Mouse (Mus musculus) thymus, postnatal 0 days (tissue): Measurements from ENCODE around the gene Rac2. TPM values are rescaled to one million over a fixed set of nuclear protein-coding genes. Genes with fewer than 3 reads are reported as not detected.
A peak's percentile ranks its signal among the peaks of the same experiment; 100 is the strongest.

ENCODE experiments used
- DNase-seq: peaks from one replicate; pipeline ENCODE4 v3.0.0-alpha.2; 2015; ENCODE audit warnings: low spot score
- polyA plus RNA-seq: library from polyadenylated mRNA; unstranded; fragments of >200 nt; fragmentation: Nextera tagmentation; extraction: Ambion mirVana; gene quantifications from 2 replicates; pipeline ENCODE4 v1.2.1, GENCODE M21; 2015

The Rac2 gene
- 662 and 779 TPM in 2 replicates for polyA plus RNA-seq

GRCm38 (mm10) chr15:78572658-78573397 lies at the start of gene Rac2:
Gene Rac2 (minus strand): TSS chr15:78572783.
- peak; percentile 79 for DNase-seq

DNA sequence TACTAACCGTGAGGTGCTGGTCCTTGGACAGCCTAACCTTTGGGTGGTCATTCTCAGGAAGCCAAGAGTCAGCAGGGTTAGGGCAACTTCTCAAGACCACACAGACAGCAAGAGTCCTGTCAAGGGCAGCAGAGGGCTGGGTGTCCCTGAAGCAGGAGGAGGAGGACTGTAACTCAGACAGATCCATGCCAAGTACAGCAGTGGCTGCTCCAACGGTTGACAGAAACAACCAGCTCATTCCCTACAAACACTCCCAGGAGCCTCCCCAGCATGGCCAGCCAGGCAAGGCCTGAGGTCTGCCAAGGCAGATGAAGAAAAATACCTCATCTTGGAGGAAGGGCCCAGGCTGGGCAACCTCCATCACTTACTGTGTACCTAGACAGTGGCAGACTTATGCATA lies 44.4 kb upstream of the Rac2 start:
- no peak for DNase-seq

DNA sequence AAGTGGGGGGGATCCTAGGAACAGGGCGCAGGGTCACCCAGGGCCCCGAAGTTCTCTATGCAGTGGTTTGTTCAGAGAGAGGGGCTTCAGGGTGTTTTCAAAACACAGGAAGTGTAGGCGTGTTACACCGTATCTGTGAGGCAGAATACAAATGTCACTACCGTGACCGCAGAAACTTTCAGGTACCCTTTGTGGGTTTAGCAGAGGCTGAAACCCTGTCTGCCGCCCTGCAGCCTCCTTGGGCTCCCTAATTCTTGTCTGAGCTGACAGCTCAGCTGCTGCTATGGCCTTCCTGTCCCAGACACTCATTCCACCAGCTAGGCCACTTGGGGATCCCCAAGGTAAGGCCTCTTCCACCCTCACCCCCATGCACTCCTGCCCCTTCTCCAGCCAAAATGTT lies 42.0 kb upstream of the Rac2 start:
- DNase-seq = peak; percentile 60

GRCm38 (mm10) chr15:78610705-78611462 lies 38.3 kb upstream of the Rac2 start:
- no peak for DNase-seq

DNA sequence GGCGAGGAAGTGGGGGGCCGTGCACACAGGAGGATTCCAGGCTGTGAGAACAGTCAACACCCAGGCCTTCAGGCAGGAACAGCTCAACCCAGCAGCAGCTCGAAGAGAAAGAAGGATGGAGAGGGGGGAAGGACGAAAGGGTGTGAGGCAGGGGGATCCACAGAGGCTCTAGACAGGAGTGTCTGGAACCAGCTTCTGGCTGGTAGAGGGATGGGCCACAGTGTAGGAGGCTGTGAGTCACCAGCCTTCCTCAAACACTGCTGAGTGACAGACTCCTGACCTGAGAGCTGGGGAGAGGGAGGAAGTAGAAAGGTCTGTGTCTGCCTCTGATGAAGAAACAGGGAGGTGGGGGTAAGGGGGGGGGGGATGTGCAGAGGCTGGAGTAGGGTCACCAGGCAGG lies 34.9 kb upstream of the Rac2 start:
- DNase-seq = no peak

DNA sequence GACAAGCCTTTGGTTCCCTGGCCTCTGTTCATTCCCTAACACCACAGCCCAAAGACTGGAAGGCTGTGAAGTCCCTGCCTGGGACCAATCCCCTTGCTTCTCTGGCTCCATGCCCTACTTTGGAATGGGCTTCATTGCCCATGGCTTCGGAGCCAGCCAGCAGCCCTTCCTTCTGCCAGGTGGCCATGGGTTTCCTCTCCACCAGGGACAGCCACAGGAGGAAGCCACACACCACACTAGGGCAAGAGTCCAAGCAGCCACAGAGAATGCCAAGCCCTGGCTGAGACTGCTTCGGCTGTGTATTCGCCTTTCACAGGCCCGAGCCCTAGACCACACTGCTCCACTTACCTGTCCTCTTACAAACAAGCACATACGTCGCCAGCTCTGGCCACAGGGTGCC lies 33.5 kb upstream of the Rac2 start:
- no peak for DNase-seq

GRCm38 (mm10) chr15:78605371-78605791 lies 32.8 kb upstream of the Rac2 start:
- DNase-seq = peak; percentile 74

DNA sequence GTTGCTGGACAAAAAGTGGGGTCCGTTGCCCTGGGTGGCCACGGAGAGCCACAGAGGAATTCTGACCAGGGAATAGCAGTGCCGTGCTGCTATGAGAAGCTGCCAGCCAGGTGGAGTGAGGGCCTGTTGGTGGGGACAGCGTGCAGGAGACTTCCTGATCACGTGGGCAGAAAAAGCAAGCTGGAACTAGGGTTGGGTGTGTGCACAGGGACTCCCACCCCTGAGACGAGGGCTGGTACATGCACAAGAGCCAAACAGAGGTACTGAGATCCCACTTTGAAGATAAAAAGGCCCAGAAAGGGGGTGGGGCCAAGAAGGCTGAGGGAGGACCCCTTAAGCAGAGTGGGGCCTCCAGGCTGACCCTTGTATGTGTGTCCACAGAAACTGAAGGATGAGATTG lies 31.7 kb upstream of the Rac2 start:
- DNase-seq = peak; percentile 60

DNA sequence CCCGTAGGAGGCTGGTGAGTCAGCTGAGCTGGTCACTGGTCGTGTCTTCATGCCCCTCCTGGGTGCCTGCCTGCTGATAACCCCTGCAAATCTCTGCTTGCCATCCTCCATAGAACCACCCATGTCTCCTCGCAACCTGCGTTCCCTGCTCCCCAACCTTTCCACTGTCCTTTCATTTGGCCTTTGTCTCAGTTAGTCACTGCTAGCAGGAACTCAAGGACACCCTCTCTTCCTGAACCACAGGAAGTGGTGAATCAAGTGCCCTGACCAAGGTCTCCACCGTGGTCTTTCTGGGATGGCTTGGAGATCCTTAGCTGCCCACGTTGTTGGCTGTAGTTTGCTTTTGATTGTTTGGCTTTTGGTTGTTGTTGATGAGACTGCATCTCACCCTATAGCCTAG lies 28.6 kb upstream of the Rac2 start:
- DNase-seq = no peak

DNA sequence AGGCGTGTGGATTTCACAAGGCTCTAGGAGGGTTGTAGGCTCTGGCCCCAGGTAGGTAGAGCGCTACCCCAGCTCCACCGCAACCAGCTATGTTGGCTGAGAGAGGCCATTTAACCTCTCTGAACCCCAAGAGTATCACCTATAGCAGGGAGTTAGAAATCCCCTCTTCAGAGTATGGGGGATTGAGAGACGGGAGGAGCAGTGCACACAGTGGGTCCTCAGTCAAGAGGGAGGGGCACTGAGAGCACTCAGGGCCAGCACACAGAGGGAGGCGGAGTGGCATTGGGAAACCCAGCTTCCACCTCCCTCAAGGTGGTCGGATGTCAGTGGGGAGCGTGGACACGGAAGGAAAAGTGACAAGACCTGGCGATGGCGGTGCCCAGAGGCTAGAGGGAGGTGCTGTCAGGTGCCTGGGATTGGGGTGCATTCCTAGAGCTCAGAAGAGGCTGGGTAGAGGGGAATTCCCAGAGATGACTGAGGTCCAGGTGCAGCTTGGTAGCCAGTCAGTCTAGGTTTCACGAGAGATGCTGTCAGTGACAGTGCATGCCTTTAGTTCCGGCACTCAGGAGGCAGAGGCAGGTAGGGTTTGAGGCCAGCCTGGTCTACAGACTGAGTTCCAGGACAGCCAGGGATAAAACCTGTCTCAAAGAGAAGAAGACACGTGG lies 27.1 kb upstream of the Rac2 start:
- no peak for DNase-seq

DNA sequence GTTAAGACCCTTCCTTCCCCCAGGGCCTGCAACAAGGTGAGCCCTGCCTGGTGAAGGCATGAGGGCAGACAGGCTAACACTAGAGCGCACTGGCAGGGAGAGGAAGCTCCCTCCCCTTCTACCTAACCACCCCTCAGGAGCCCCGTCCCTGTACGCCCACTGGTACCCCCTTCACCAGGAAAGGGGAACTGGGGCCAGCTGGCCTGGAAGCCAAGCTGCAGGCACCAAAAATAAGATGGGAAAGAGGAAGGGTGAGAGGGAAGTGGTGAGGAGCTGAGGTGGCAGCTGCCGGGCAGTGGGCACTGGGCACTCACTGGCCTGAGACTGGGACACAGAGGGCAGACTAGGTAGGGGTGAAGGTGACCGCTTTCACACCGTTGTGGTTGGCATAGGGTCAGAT lies 26.5 kb upstream of the Rac2 start:
- no peak for DNase-seq

DNA sequence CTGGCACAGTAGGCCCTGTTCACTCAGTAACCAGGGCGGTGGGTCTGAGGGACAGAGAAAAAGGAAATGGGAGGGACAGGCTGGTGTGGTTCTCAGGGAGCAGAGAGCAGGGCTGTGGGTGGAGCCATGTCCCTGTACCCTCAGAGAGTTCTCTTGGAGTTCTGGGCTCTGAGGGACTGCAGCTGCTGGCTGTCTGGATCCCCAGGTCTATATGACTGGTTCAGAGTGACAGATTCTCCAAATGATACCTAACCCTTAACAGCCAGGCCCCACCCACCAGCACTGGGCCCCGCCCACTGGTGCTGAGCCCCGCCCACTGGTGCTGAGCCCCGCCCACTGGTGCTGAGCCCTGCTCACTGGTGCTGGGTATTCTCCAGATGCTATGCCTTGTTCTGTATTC lies 25.1 kb upstream of the Rac2 start:
- no peak for DNase-seq

GRCm38 (mm10) chr15:78596914-78597313 lies 24.3 kb upstream of the Rac2 start, which contains the start of gene Cyth4:
Gene Cyth4 (plus strand): TSS chr15:78597047.
- peak; percentile 71 for DNase-seq

DNA sequence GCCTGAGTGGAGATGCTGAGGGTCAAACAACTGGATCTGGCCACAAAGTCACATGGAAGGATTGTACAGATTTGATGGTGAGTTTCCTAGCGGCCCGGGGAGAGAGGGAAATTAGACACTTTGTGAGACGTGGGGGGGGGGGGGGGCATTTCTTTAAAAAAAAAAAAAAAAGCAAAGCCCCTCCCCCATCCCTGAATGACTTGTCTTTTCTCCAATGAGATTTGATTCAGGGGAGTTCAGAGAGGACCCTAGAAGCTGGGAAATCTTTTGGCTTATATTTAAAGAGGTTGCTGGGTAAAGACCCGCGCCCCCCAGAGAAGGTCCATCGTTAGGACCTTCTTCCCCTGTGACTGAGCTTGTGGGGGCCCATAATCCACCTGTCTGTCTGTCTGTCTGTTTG lies 23.9 kb upstream of the Rac2 start:
- DNase-seq = no peak

DNA sequence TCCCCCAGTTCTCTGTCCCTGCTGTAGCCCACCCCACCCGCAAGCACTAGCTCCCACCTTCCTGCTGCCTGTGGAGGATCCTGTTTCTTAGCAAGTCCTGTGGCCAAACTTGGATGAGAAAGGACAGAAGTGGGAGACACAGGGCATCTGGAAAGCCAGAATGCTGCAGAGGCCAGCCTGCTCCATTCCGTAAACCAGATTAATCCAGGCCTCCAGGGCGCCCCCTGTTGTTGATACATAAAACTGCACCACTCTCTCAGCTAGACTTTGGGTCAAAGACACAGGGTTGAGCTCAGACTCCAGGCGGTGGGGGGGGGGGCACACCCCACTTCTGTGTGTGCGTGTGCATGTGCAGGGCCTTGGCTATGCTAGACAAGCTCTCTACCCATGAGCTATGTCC lies 22.9 kb upstream of the Rac2 start:
- DNase-seq = no peak

DNA sequence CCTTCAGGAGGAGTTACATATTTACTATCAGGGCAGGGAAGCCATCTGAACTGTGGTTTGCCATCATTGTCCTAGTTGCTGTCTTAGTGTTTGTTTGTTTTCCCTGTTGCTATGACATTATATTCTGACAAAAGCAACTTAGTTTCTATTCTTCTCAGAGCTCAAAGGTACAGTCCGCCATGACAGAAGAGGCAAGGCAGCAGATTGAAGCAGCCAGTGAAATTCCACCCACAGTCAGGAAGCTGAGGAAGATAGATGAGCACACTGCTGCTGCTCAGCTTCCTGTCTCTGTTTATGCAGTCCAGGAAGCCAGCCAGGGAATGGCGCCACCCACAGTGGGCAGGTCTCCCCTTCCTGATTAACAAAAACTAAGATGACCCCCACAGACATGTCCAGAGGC lies 22.2 kb upstream of the Rac2 start:
- DNase-seq = no peak

DNA sequence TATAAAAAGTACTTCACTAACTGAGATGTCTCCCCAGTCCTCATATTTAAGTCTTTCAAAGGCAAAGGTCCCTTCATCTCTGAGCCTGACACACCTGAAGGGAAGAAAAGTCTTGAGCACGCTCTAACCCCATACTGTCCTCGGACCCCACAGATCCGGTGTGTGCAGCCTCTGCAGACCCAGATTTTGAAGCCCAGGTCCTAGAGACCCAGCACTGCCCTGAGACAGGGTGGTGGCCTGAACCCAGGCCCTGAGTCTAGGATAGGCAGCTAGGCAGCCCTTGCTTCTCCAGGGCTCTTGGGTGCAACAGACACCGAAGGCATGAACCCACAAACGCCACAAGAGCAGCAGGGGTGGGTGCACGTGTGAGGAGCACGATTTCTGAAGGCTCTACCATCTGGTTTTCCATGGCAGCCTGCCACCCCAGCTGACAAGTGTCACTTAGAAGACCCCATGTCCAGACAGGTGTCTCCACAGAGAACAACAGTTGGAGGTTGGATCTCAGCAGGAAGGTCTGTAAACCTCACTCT lies 21.4 kb upstream of the Rac2 start:
- DNase-seq = peak; percentile 68

GRCm38 (mm10) chr15:78592452-78592968 lies 19.9 kb upstream of the Rac2 start:
- no peak for DNase-seq

DNA sequence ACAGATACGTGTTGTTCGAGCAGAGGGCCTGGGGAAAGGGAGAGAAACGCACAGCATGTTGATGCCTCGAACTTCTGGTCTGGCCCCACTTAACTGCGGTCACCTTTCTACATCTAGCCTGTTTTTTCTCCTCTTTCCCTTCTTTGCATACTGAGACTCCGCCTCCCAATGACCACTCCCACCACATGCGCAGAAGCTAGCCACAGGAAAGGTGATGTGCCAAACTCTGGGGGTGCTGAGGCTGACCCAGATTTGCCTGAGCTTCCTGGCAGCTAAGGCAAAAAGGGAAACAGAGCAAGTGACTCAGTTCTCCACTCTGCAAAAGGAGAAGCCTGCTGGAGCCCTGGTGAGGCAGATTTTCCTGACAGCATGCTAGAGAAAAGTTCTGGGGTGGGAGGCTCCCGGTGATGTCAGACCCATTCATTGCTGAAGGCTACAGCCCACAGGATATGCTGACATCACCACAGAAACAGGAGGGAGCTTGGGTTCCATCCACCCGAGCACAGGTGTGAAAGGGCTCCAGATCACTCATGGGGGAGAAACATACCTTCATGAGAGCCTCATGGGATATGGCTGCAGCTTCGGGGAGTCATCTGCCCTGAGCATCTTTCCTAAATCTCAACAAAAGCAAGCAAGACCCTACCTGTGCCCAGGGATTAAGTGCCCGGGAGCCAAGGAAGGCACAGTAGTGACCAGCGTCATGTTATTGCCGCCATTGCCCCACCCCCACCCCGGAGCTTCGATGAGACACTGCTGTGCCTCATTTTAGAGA lies 19.3 kb upstream of the Rac2 start:
- peak; percentile 72 for DNase-seq

- DNase-seq = no peak
Observed at GRCm38 (mm10) chr15:78590785-78591184, 18.2 kb upstream of the Rac2 start.

GRCm38 (mm10) chr15:78589936-78590335 lies 17.4 kb upstream of the Rac2 start:
- no peak for DNase-seq
